Mouse (Mus musculus): ENCODE data around the gene Cdhr5. TPM values are rescaled to one million over a fixed set of nuclear protein-coding genes. Genes with fewer than 3 reads are reported as not detected.

Cdhr5 gene
- total RNA-seq, 1 experiment = 0.13 TPM

- Histone ChIP-seq H3K9ac (ENCODE audit: insufficient read depth, low read depth, low read length, poor library complexity, severe bottlenecking) (no peak overlapping the region), H3K4me1 (ENCODE audit: control insufficient read depth in 2 of 2, insufficient read depth in 2 of 2, low read length in 2 of 2, poor library complexity in 1 of 2) (peaks cover 2 to 14% of the 10 kb centered on the region in 2 experiments; a peak in 2 of 4 replicates), H3K9me3 (ENCODE audit: control insufficient read depth, insufficient read depth, low read depth, low read length) (no peaks in the 10 kb centered on the region), H3K4me3 (ENCODE audit: insufficient read depth in 1 of 2, low read depth in 1 of 2, low read length in 2 of 2, poor library complexity in 1 of 2, severe bottlenecking in 1 of 2) (peak overlapping the region; percentile 4 to 49; a peak in 2 of 4 replicates), H3K36me3 (ENCODE audit: control insufficient read depth, insufficient read depth, low read length, poor library complexity, severe bottlenecking) (peaks cover 4% of the 10 kb centered on the region), H3K27ac (ENCODE audit: insufficient read depth, low read depth, low read length, poor library complexity, severe bottlenecking) (no peak overlapping the region)
- in situ Hi-C loops (cut with MboI; ENCODE audit: low sequenced_read_pairs in 2 of 2, unreplicated experiment in 2 of 2) = no loop called here
- TF ChIP-seq MAFK (IDR thresholded peaks at IDR 0.05; ENCODE audit: insufficient read depth, low read depth, low read length) (no peak), ZC3H11A (IDR thresholded peaks at IDR 0.05; ENCODE audit: borderline replicate concordance, low read depth, low read length) (no peak), HCFC1 (IDR thresholded peaks at IDR 0.05; ENCODE audit: borderline replicate concordance, insufficient read depth, low read length) (no peak), CHD2 (IDR thresholded peaks at IDR 0.05; ENCODE audit: low read depth, low read length) (no peak), ZNF384 (IDR thresholded peaks at IDR 0.05; ENCODE audit: low read depth, low read length) (no peak)
- no peak for DNase-seq (ENCODE audit: low read depth, low spot score)
Observed at GRCm38 (mm10) chr7:141268466-141269272, 7.9 kb downstream of the Cdhr5 start.

GRCm38 (mm10) chr7:141265739-141266561, 10.6 kb downstream of the Cdhr5 start, which contains the start of gene Irf7:
TSS of gene Irf7 (minus strand) at chr7:141266481.
- no peak for DNase-seq (ENCODE audit: low read depth, low spot score)

GRCm38 (mm10) chr7:141265411-141265738, 11.2 kb downstream of the Cdhr5 start:
- Histone ChIP-seq H3K9me3 (ENCODE audit: control insufficient read depth, insufficient read depth, low read depth, low read length) (no peaks in the 10 kb centered on the region), H3K4me1 (ENCODE audit: control insufficient read depth in 2 of 2, insufficient read depth in 2 of 2, low read length in 2 of 2, poor library complexity in 1 of 2) (peaks cover 2 to 19% of the 10 kb centered on the region in 2 experiments; a peak in 2 of 4 replicates), H3K36me3 (ENCODE audit: control insufficient read depth, insufficient read depth, low read length, poor library complexity, severe bottlenecking) (peaks cover 33% of the 10 kb centered on the region), H3K9ac (ENCODE audit: insufficient read depth, low read depth, low read length, poor library complexity, severe bottlenecking) (no peak overlapping the region), H3K27ac (ENCODE audit: insufficient read depth, low read depth, low read length, poor library complexity, severe bottlenecking) (no peak overlapping the region), H3K4me3 (ENCODE audit: insufficient read depth in 1 of 2, low read depth in 1 of 2, low read length in 2 of 2, poor library complexity in 1 of 2, severe bottlenecking in 1 of 2) (no peak overlapping the region)
- in situ Hi-C loops (cut with MboI; ENCODE audit: low sequenced_read_pairs in 2 of 2, unreplicated experiment in 2 of 2) = no loop called here
- no peak for DNase-seq (ENCODE audit: low read depth, low spot score)
- TF ChIP-seq CHD2 (IDR thresholded peaks at IDR 0.05; ENCODE audit: low read depth, low read length) (no peak), HCFC1 (IDR thresholded peaks at IDR 0.05; ENCODE audit: borderline replicate concordance, insufficient read depth, low read length) (no peak), ZC3H11A (IDR thresholded peaks at IDR 0.05; ENCODE audit: borderline replicate concordance, low read depth, low read length) (no peak), ZNF384 (IDR thresholded peaks at IDR 0.05; ENCODE audit: low read depth, low read length) (no peak), MAFK (IDR thresholded peaks at IDR 0.05; ENCODE audit: insufficient read depth, low read depth, low read length) (no peak)

More at GRCm38 (mm10) chr7:141265739-141266561, 10.6 kb downstream of the Cdhr5 start, which contains the start of gene Irf7:
- no peaks in the 10 kb centered on the region for H3K9me3 ChIP-seq (ENCODE audit: control insufficient read depth, insufficient read depth, low read depth, low read length)
- H3K4me1 ChIP-seq (ENCODE audit: control insufficient read depth in 2 of 2, insufficient read depth in 2 of 2, low read length in 2 of 2, poor library complexity in 1 of 2) = peaks cover 2 to 19% of the 10 kb centered on the region in 2 experiments; a peak in 2 of 4 replicates
- peaks cover 27% of the 10 kb centered on the region for H3K36me3 ChIP-seq (ENCODE audit: control insufficient read depth, insufficient read depth, low read length, poor library complexity, severe bottlenecking)
- peak within 1 kb of the TSS in 1 of 2 experiments; percentile 45; a peak in 1 of 4 replicates for H3K4me3 ChIP-seq (ENCODE audit: insufficient read depth in 1 of 2, low read depth in 1 of 2, low read length in 2 of 2, poor library complexity in 1 of 2, severe bottlenecking in 1 of 2)
- H3K27ac ChIP-seq (ENCODE audit: insufficient read depth, low read depth, low read length, poor library complexity, severe bottlenecking) = no peak within 1 kb of the TSS
- TF ChIP-seq ZC3H11A (IDR thresholded peaks at IDR 0.05; ENCODE audit: borderline replicate concordance, low read depth, low read length) = no peak
- in situ Hi-C loops (cut with MboI; ENCODE audit: low sequenced_read_pairs in 2 of 2, unreplicated experiment in 2 of 2) = no loop called here
- no peak within 1 kb of the TSS for H3K9ac ChIP-seq (ENCODE audit: insufficient read depth, low read depth, low read length, poor library complexity, severe bottlenecking)

- H3K9ac ChIP-seq (ENCODE audit: insufficient read depth, low read depth, low read length, poor library complexity, severe bottlenecking) = no peak overlapping the region
- no peaks in the 10 kb centered on the region for H3K9me3 ChIP-seq (ENCODE audit: control insufficient read depth, insufficient read depth, low read depth, low read length)
- H3K4me1 ChIP-seq (ENCODE audit: control insufficient read depth in 2 of 2, insufficient read depth in 2 of 2, low read length in 2 of 2, poor library complexity in 1 of 2) = peaks cover 2 to 19% of the 10 kb centered on the region in 2 experiments; a peak in 2 of 4 replicates
- no peak overlapping the region for H3K27ac ChIP-seq (ENCODE audit: insufficient read depth, low read depth, low read length, poor library complexity, severe bottlenecking)
- no peak for TF ChIP-seq ZC3H11A (IDR thresholded peaks at IDR 0.05; ENCODE audit: borderline replicate concordance, low read depth, low read length)
- TF ChIP-seq CHD2 (IDR thresholded peaks at IDR 0.05; ENCODE audit: low read depth, low read length) = no peak
- TF ChIP-seq ZNF384 (IDR thresholded peaks at IDR 0.05; ENCODE audit: low read depth, low read length) = no peak
- TF ChIP-seq HCFC1 (IDR thresholded peaks at IDR 0.05; ENCODE audit: borderline replicate concordance, insufficient read depth, low read length) = no peak
- no peak for TF ChIP-seq MAFK (IDR thresholded peaks at IDR 0.05; ENCODE audit: insufficient read depth, low read depth, low read length)
- in situ Hi-C loops (cut with MboI; ENCODE audit: low sequenced_read_pairs in 2 of 2, unreplicated experiment in 2 of 2) = no loop called here
- H3K4me3 ChIP-seq (ENCODE audit: insufficient read depth in 1 of 2, low read depth in 1 of 2, low read length in 2 of 2, poor library complexity in 1 of 2, severe bottlenecking in 1 of 2) = no peak overlapping the region
- DNase-seq (ENCODE audit: low read depth, low spot score) = no peak
- peaks cover 38% of the 10 kb centered on the region for H3K36me3 ChIP-seq (ENCODE audit: control insufficient read depth, insufficient read depth, low read length, poor library complexity, severe bottlenecking)
Observed at GRCm38 (mm10) chr7:141264761-141265410, 11.7 kb downstream of the Cdhr5 start.
